10 mouse cellular contexts compared by ENCODE assay signal in genomic region chr11:4308060-4308513, GRCm38 (mm10). TPM values are rescaled to one million over a fixed set of nuclear protein-coding genes. Genes with fewer than 3 reads are reported as not detected.
A peak's percentile ranks its signal among the peaks of the same experiment; 100 is the strongest.
DNase-seq lines count a peak whose midpoint lies in the region; TF ChIP-seq lines count a peak whose summit lies in the region.
"Had no signal": no experiment of that assay in that cellular context is flagged by ENCODE, and none has a peak within 500 bp of the region (broad histone marks: within the 10 kb centered on the region; RNA-seq: fewer than 3 reads in every experiment).

No protein-coding gene starts in this region.

- no peaks in the 10 kb centered on the region for H3K79me2 ChIP-seq in heart, adult 2 months (replicated peaks; ENCODE audit: control insufficient read depth, insufficient read depth, low read length)
- H3K79me2 ChIP-seq in C2C12 (ENCODE audit: control insufficient read depth, insufficient read depth): no peaks in the 10 kb centered on the region

- H3K4me3 ChIP-seq in heart, adult 2 months: no peak overlapping the region
- H3K4me3 ChIP-seq in C2C12 (ENCODE audit: insufficient read depth, poor library complexity, severe bottlenecking): no peak overlapping the region
- peak overlapping the region; percentile 44 for H3K4me3 ChIP-seq in limb, embryonic 10.5 days

- DNase-seq in heart, adult 2 months: no peak
- DNase-seq in heart, postnatal 36 days: no peak
- peak; percentile 50 for DNase-seq in embryo, embryonic 10.5 days (ENCODE audit: low spot score)
- no peak for DNase-seq in limb, embryonic 10.5 days (ENCODE audit: low spot score)
- no peak for DNase-seq in cerebellum, adult 11-12 months
- no peak for DNase-seq in cerebellum, adult 9-10 months
- no peak for DNase-seq in urinary bladder, postnatal 25 days (ENCODE audit: low spot score)
- DNase-seq: cerebellum, adult 11 months; kidney, adult 18-20 months had no signal

- peaks cover 6% of the 10 kb centered on the region for H3K4me1 ChIP-seq in heart, adult 2 months (ENCODE audit: control insufficient read depth, insufficient read depth, low read length)
- peaks cover 28% of the 10 kb centered on the region for H3K4me1 ChIP-seq in limb, embryonic 10.5 days

- no peak for TF ChIP-seq EP300 in heart, adult 2 months (IDR thresholded peaks at IDR 0.05; ENCODE audit: insufficient read depth, low read depth, low read length)

- H3K27ac ChIP-seq in heart, adult 2 months: peak overlapping the region; percentile 28; the same call in 1 of the 2 replicates
- H3K27ac ChIP-seq in limb, embryonic 10.5 days: peak overlapping the region; percentile 89

- no peak for TF ChIP-seq CTCF in heart, adult 2 months (IDR thresholded peaks at IDR 0.05)
- no peak for TF ChIP-seq CTCF in C2C12 (IDR thresholded peaks at IDR 0.05; ENCODE audit: control insufficient read depth, insufficient read depth, insufficient read length)

- no peaks in the 10 kb centered on the region for H3K36me3 ChIP-seq in heart, adult 2 months (ENCODE audit: control insufficient read depth, insufficient read depth, low read length)
- H3K36me3 ChIP-seq in C2C12 (ENCODE audit: control insufficient read depth, insufficient read depth): no peaks in the 10 kb centered on the region
- no peaks in the 10 kb centered on the region for H3K36me3 ChIP-seq in limb, embryonic 10.5 days

- H3K9ac ChIP-seq in heart, adult 2 months (ENCODE audit: low read depth, low read length): no peak overlapping the region

- intact Hi-C loops in heart, adult 2 months (cut with DNase I): no loop called here
- intact Hi-C loops in heart, postnatal 36 days (cut with DNase I): no loop called here

- 42% methylated on average over 6 of the region's 6 CpGs for WGBS in heart, adult 2 months
- WGBS in limb, embryonic 10.5 days: 19% methylated on average over 6 of the region's 6 CpGs

- no peaks in the 10 kb centered on the region for H3K79me3 ChIP-seq in C2C12 (ENCODE audit: low read depth)

- no peaks in the 10 kb centered on the region for H3K9me3 ChIP-seq in limb, embryonic 10.5 days (replicated peaks)

- peak overlapping the region; percentile 54 for H3ac ChIP-seq in C2C12 (ENCODE audit: control insufficient read depth, insufficient read length, low read depth)

- no peak for TF ChIP-seq POLR2A in heart, adult 2 months (IDR thresholded peaks at IDR 0.05; ENCODE audit: insufficient read depth, low read depth, low read length)

- H3K27me3 ChIP-seq in heart, adult 2 months (ENCODE audit: control insufficient read depth, insufficient read depth, low read length): no peaks in the 10 kb centered on the region
- no peaks in the 10 kb centered on the region for H3K27me3 ChIP-seq in C2C12 (ENCODE audit: control insufficient read depth, insufficient read depth, insufficient read length)
- H3K27me3 ChIP-seq in limb, embryonic 10.5 days (ENCODE audit: low read depth, poor library complexity, severe bottlenecking): no peaks in the 10 kb centered on the region

TF ChIP-seq in C2C12, 6 proteins besides CTCF, POLR2A, EP300 and RAD21:
- no peak for TF ChIP-seq USF1 (IDR thresholded peaks at IDR 0.05; ENCODE audit: low read depth)
- TF ChIP-seq MAX (IDR thresholded peaks at IDR 0.05): peak; percentile 1
- peak; percentile 47 for TF ChIP-seq CEBPB (IDR thresholded peaks at IDR 0.05; ENCODE audit: low read depth)

RNA-seq across cellular contexts. Expression of gene Lif, which starts 50.7 kb away (rescaled TPM):
- total RNA-seq in heart, adult 2 months (2021): under 1 TPM; 0.21 to 0.36 TPM
- polyA plus RNA-seq in heart, adult 2 months (2012; rRNA removed): 1.5 TPM in 2 replicates
- total RNA-seq in heart, postnatal 36 days (2021): under 1 TPM; 0.16 to 0.50 TPM
- polyA plus RNA-seq in C2C12 (2012; fragmentation: generic; extraction: Trizol): 1.0 TPM
- 0.05 and 0.06 TPM in 2 replicates for polyA plus RNA-seq in limb, embryonic 10.5 days (2016; fragmentation: Nextera tagmentation; extraction: Ambion mirVana)
